Mouse (Mus musculus): ENCODE data around the gene BC035044.
"Not testable (repeated sequence)": the region's sequence is repeated elsewhere in the genome, so short reads cannot be mapped to it uniquely, and the experiment has no call there.

Gene BC035044

DNA sequence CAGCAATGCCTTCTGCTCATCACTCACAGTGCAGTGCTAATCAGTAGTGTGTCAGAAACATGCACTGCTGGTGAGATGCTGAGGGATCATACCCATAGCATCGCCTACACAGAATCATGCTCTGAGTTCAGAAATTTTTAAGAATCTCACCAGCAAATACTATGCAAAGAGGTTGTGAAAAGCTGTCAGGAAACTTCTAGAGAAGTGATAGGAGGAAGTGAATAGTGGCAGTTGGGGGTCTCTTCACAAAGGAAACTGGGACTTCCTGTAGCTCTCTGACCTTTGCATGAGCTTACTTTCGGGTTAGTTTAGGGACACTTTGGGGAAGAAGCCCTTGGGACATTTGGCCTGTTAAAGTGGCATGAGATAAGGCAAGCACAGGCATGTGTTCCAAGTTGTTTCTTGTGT is at the start of gene BC035044:
Gene BC035044 (minus strand): TSS at position 179 of the 408 bp plus-strand sequence.
- no peak for DNase-seq

DNA sequence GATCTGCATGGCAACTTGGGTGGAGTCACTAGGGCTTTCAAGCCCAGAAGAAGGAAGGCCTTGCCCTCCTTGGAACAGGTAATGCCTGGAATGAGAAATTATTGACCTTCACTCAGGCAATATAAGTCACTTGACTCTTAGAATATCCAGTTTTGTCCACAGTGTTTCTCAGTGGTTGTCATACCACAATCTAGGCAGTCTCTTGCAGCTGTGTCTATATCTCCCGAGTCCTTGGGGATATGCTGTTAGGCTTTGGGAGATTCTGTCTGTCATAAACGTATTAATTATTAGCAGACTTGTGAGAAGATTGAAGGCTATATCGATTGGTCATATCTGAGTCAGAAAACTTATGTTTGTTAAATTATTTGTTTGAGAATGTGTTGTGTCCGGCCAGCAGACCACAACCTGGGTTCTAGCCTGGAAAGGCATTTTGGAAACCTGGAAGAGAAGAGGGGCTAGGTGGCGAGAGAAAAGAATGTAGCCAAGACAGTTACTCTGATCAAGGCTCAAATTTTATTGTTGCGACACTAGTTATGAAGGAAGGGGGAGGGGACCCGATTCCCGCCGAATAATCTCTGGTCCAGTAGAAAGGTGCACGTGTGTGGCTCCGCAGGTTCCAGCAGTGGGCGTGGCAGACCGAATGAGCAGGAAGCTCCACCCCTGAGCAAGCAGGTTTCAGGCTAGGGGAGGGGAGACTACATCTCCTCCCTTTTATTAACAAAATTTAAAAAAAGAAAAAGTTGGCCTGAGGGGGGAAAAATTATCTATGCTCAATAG is 45.2 kb upstream of the BC035044 start:
- not testable (repeated sequence) for DNase-seq

DNA sequence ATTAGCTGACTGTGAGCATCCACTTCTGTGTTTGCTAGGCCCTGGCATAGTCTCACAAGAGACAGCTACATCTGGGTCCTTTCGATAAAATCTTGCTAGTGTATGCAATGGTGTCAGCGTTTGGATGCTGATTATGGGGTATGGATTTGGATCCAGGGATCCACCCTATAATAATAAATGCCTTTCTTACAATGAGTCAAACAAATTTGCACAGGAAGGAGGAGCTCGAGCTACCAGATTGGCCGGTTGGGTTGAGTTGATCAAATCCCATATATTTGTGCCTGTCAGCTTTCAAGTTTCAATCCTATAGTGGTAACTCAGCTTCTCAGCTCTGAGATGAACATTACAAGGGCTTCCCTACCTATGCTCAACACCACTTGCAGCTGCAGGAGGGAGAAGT is 43.2 kb upstream of the BC035044 start, which contains the start of gene Clec2g:
Gene Clec2g (plus strand): TSS at position 301 of the 400 bp plus-strand sequence.
- DNase-seq = not testable (repeated sequence)

- DNase-seq = no peak
Measured at GRCm38 (mm10) chr6:128933050-128933449, 42.1 kb upstream of the BC035044 start.

- DNase-seq = no peak
Measured at GRCm38 (mm10) chr6:128917322-128917721, 26.4 kb upstream of the BC035044 start.

GRCm38 (mm10) chr6:128913598-128914254 is 22.8 kb upstream of the BC035044 start:
- no peak for DNase-seq

- not testable (repeated sequence) for DNase-seq
Measured at GRCm38 (mm10) chr6:128900796-128901552, 10.0 kb upstream of the BC035044 start.

DNA sequence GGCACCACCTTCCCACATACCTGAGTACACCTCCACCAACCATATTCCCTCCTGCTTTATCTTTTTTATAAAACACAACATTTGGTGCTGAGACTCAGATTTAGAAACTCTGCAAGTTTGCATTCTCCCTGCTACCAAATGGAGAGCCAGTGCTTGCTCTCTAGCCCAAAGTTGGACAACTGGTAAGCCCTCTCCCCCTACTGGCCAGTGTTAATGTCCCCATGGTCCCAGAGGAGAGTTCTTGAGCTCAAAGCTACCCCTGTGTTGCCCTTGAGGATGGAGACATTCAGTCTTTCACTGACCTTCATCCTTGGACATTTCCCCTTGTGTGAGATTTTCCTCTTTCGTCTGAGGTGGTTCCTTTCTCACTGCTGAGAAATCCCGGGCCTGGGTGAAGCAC is 9.1 kb upstream of the BC035044 start:
- DNase-seq = no peak

DNA sequence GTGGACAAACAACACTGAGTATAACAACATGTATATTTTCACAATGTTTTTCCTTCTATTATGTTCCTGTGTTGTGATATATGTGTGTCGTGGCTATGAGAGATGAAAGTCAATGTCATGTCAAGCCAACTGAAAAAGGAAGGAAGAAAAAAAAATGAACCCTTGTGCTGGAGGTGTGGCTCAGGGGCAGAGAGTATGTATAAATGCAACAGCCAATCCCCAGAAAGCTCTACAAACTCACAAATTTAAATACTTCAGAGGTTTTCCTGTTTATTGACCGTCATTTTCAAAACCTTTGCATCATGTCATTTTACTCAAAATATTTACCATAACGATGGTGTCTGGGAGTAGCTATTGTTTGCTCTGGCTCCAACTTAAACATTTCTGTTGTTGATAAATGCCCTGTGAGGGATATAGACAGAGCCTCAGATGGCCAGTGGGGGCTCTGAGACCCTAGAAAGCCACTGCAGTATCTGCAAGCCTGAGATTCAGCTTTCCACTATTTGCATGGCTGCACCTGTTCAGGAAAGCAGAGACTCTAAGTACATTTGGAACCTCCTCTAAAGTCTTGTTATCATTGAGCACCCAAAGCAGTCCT is 4.6 kb upstream of the BC035044 start:
- DNase-seq = no peak

DNA sequence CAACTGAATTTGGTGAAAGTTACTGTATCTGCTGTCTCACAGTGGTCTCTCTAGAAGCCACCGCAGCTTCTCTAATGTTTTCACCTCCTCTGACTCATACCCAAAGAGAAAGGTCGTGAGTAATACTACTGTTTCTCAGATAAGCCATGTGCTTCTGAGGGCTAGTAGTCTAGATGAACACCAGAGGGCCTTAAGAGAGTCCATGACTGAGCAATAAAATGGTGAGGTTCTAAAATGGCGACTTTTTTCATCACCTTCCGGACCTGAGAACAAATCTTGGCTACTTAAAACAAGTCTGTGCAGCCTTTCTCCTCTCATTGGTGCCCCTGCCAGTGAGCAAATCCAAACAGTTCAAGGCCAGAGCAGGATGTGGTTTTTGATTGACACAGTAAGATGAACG is 2.1 kb downstream of the BC035044 start:
- no peak for DNase-seq

- DNase-seq = peak; percentile 9
Measured at GRCm38 (mm10) chr6:128887091-128887790, 3.7 kb downstream of the BC035044 start, which contains the start of gene Clec2i. Gene Clec2i, plus strand, starts transcription at chr6:128887588.

GRCm38 (mm10) chr6:128871910-128872610 is 18.9 kb downstream of the BC035044 start:
- no peak for DNase-seq

- no peak for DNase-seq
Measured at GRCm38 (mm10) chr6:128868861-128869260, 22.1 kb downstream of the BC035044 start.

DNA sequence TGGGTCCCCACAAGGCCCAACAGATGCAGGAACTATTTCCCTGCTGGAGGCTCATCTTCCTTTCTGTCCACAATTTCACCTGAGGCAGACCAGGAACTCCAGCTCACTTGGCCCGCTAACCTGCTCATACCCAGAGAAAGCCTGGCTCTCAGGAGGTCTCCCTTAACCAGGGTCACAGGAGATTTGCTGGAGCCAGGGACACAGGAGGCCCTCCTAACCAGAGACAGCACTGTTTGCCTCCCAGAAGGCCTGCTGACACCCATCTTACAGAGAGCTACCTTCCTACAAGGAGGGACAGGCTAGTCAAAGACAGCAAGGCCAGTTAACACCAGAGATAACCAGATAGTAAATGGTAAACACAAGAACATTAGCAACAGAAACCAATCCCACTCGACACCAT is 33.0 kb downstream of the BC035044 start:
- DNase-seq = no peak

GRCm38 (mm10) chr6:128856250-128856649 is 34.7 kb downstream of the BC035044 start:
- peak; percentile 95 for DNase-seq

DNA sequence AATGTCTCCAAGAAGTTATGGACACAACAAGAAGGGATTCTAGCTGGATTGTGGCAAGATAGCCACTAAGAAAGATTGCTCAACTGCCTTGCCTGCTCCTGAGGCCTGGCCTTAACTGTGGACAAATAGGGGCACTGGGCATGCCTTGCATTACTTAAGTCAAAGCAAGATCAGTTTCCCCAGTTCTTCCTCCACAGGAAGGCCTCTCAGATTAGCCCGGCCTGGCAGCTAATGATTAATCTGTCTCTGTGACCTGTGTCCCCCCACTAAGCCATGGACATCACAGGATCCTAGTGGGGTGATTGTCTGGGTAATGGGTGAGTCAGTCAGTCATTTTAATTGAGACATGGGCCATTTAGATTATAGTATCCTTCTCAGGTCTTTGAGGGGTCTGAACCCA is 35.4 kb downstream of the BC035044 start:
- no peak for DNase-seq

DNA sequence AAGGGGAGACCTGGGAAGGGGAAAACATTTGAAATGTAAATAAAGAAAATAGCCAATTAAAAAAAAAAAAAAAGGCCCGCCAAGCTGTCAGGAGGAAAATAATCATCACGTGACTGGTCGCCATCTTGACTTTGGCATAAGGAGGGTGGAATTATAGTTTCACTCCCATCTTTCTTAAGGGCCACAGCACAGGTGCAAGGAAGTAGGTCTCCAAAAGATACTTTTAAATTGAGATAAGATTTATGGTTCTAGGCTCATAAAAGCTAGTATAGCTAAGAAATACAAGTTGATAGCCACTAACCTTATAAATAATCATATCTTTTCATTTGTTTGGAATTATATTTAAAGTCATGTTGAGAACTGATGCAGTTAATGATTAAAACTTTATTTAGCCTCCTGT is 36.0 kb downstream of the BC035044 start:
- DNase-seq = no peak

GRCm38 (mm10) chr6:128854024-128854820 is 36.7 kb downstream of the BC035044 start:
- peak; percentile 86 for DNase-seq

GRCm38 (mm10) chr6:128852766-128853165 is 38.2 kb downstream of the BC035044 start:
- DNase-seq = no peak

DNA sequence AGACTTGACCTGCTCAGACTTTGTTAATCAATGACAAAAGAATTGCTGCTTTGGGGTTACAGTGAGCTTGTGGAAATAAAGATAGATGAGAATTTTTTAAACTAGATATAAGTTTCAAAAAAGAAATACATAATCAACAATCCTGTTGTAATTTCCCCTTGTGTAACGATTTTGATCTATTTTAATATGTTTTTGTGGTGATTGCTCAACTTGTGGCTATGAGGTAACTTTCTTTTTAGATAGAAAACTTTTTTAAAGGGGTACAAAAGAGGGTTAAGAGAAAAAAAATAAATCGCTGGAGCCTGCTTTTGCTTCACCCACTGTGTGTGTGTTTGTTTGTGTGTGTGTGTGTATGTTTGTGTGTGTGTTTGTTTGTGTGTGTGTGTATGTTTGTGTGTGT is 39.8 kb downstream of the BC035044 start:
- DNase-seq = no peak

GRCm38 (mm10) chr6:128850671-128851070 is 40.3 kb downstream of the BC035044 start:
- peak; percentile 79 for DNase-seq
